Comparison of ENCODE assay signal across 15 mouse cellular contexts in the genomic region with DNA sequence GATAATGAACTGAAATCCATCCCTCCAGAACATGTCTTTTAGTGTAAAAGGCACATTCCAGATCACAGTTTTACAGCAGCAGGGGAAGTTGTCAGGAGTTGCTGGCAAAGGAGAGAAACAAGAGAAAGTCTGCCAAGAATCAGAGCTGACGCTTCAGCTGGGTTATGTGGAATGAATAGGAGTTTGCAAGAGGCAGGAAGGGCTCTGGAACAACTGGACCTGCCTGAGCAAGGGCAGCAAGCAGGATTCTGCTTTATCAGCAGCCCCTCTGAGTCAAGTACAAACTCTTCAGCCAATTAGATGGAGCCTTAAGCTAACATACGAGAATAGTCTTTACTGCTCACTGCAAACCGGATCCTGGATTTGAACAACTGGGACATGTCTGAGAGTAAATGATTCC. TPM values are rescaled to one million over a fixed set of nuclear protein-coding genes. Genes with fewer than 3 reads are reported as not detected.
DNase-seq lines count a peak whose midpoint lies in the region; ATAC-seq and TF ChIP-seq lines count a peak whose summit lies in the region.
"Had no signal": no experiment of that assay in that cellular context is flagged by ENCODE, and none has a peak within 500 bp of the region (broad histone marks: within the 10 kb centered on the region; RNA-seq: fewer than 3 reads in every experiment).

No protein-coding gene starts in this region.

- no peaks in the 10 kb centered on the region for H3K79me2 ChIP-seq in CH12.LX (replicated peaks; ENCODE audit: control insufficient read depth, extremely low read depth, insufficient read depth, poor library complexity, severe bottlenecking)

- ATAC-seq in heart, embryonic 12.5 days (ENCODE audit: insufficient number of reproducible peaks, low FRiP score): peak; percentile 29; the same call in 1 of the 2 replicates
- ATAC-seq in heart, embryonic 11.5 days (replicated peaks; ENCODE audit: insufficient number of reproducible peaks, low FRiP score, low TSS enrichment): no peak
- no peak for ATAC-seq in limb, embryonic 15.5 days (ENCODE audit: insufficient number of reproducible peaks, low FRiP score, low TSS enrichment, low read depth)
- ATAC-seq in midbrain, embryonic 11.5 days (ENCODE audit: low FRiP score): no peak

- H3K9me3 ChIP-seq in heart, embryonic 12.5 days (replicated peaks): no peaks in the 10 kb centered on the region
- no peaks in the 10 kb centered on the region for H3K9me3 ChIP-seq in heart, embryonic 11.5 days (replicated peaks; ENCODE audit: control insufficient read depth, low read length)
- no peaks in the 10 kb centered on the region for H3K9me3 ChIP-seq in limb, embryonic 15.5 days
- H3K9me3 ChIP-seq in limb, embryonic 10.5 days (replicated peaks): no peaks in the 10 kb centered on the region
- H3K9me3 ChIP-seq in CH12.LX (replicated peaks; ENCODE audit: low read length): no peaks in the 10 kb centered on the region
- no peaks in the 10 kb centered on the region for H3K9me3 ChIP-seq in midbrain, embryonic 11.5 days (ENCODE audit: control insufficient read depth, low read length)
- H3K9me3 ChIP-seq: G1E had no signal

- no peak for TF ChIP-seq POLR2A in CH12.LX (IDR thresholded peaks at IDR 0.05; ENCODE audit: low read depth, low read length)
- no peak for TF ChIP-seq POLR2A in embryonic fibroblast, embryonic 13.5 days (IDR thresholded peaks at IDR 0.05; ENCODE audit: low read depth, low read length)

- in situ Hi-C loops in CH12.LX (cut with MboI; ENCODE audit: low pct_ligation_motif_present, low pct_unique_long_range_greater_than_20kb, low sequenced_read_pairs): no loop called here

- no peak for DNase-seq in limb, embryonic 10.5 days (ENCODE audit: low spot score)
- no peak for DNase-seq in CH12.LX (ENCODE audit: extremely low read depth)
- DNase-seq in midbrain, embryonic 11.5 days (ENCODE audit: low spot score, missing footprints): no peak
- DNase-seq in urinary bladder, postnatal 14 days (ENCODE audit: low spot score): no peak
- DNase-seq: adrenal gland, adult 8-10 months; cerebellum, adult 8-10 months; gastrocnemius, postnatal 10 days; layer of hippocampus, postnatal 36 days; thymus, postnatal 14 days had no signal

- peaks cover 3% of the 10 kb centered on the region; the same call in 1 of the 2 replicates for H3K4me1 ChIP-seq in heart, embryonic 12.5 days (replicated peaks)
- H3K4me1 ChIP-seq in heart, embryonic 11.5 days (ENCODE audit: control insufficient read depth, insufficient read depth, low read length): no peaks in the 10 kb centered on the region
- 0 out of 2 replicates have a peak, but pooled peaks cover 6% of the 10 kb centered on the region for H3K4me1 ChIP-seq in limb, embryonic 15.5 days
- no peaks in the 10 kb centered on the region for H3K4me1 ChIP-seq in limb, embryonic 10.5 days
- H3K4me1 ChIP-seq in CH12.LX (ENCODE audit: control insufficient read depth in 1 of 2, insufficient read depth in 2 of 2): peaks cover 61 to 80% of the 10 kb centered on the region in 2 experiments
- no peaks in the 10 kb centered on the region; the same call in 1 of the 2 replicates for H3K4me1 ChIP-seq in embryonic fibroblast, embryonic 13.5 days (ENCODE audit: control insufficient read depth, insufficient read depth, low read length)
- H3K4me1 ChIP-seq in midbrain, embryonic 11.5 days (ENCODE audit: control insufficient read depth, insufficient read depth, low read length): no peaks in the 10 kb centered on the region

- TF ChIP-seq CTCF in CH12.LX (conservative IDR thresholded peaks at IDR 0.05 in 1 of 2, IDR thresholded peaks at IDR 0.05 in 1 of 2; ENCODE audit: low read depth in 2 of 2, low read length in 2 of 2): no peak
- TF ChIP-seq CTCF in embryonic fibroblast, embryonic 13.5 days (IDR thresholded peaks at IDR 0.05; ENCODE audit: borderline replicate concordance, insufficient read depth, low read length): no peak

- no peak overlapping the region for H3K4me2 ChIP-seq in heart, embryonic 12.5 days
- no peak overlapping the region for H3K4me2 ChIP-seq in heart, embryonic 11.5 days
- no peak overlapping the region for H3K4me2 ChIP-seq in limb, embryonic 15.5 days
- H3K4me2 ChIP-seq in CH12.LX (ENCODE audit: insufficient read depth, low read depth, poor library complexity, severe bottlenecking): no peak overlapping the region
- no peak overlapping the region for H3K4me2 ChIP-seq in midbrain, embryonic 11.5 days

- TF ChIP-seq EP300 in CH12.LX (IDR thresholded peaks at IDR 0.05; ENCODE audit: low read length): no peak

- no peaks in the 10 kb centered on the region for H3K36me3 ChIP-seq in heart, embryonic 12.5 days
- no peaks in the 10 kb centered on the region for H3K36me3 ChIP-seq in heart, embryonic 11.5 days (ENCODE audit: control insufficient read depth, insufficient read depth, low read length)
- no peaks in the 10 kb centered on the region for H3K36me3 ChIP-seq in limb, embryonic 15.5 days
- no peaks in the 10 kb centered on the region for H3K36me3 ChIP-seq in limb, embryonic 10.5 days
- no peaks in the 10 kb centered on the region for H3K36me3 ChIP-seq in CH12.LX (replicated peaks in 1 of 2; ENCODE audit: control insufficient read depth in 1 of 2, insufficient read depth in 1 of 2, low read length in 1 of 2)
- H3K36me3 ChIP-seq in midbrain, embryonic 11.5 days (ENCODE audit: control insufficient read depth, insufficient read depth, low read length): no peaks in the 10 kb centered on the region
- H3K36me3 ChIP-seq: G1E had no signal

- no peak overlapping the region for H3K4me3 ChIP-seq in heart, embryonic 12.5 days
- H3K4me3 ChIP-seq in heart, embryonic 11.5 days (ENCODE audit: low read depth, low read length): no peak overlapping the region
- no peak overlapping the region for H3K4me3 ChIP-seq in limb, embryonic 15.5 days
- no peak overlapping the region for H3K4me3 ChIP-seq in limb, embryonic 10.5 days
- H3K4me3 ChIP-seq in CH12.LX (replicated peaks in 1 of 3; ENCODE audit: low read depth in 2 of 3, low read length in 2 of 3, poor library complexity in 1 of 3): no peak overlapping the region
- H3K4me3 ChIP-seq in embryonic fibroblast, embryonic 13.5 days (ENCODE audit: insufficient read depth, low read length): no peak overlapping the region
- no peak overlapping the region for H3K4me3 ChIP-seq in midbrain, embryonic 11.5 days (ENCODE audit: low read depth, low read length)

- no peak for TF ChIP-seq RAD21 in CH12.LX (IDR thresholded peaks at IDR 0.05; ENCODE audit: low read depth, low read length)

- no peak overlapping the region for H3K9ac ChIP-seq in heart, embryonic 12.5 days
- no peak overlapping the region for H3K9ac ChIP-seq in heart, embryonic 11.5 days (ENCODE audit: low read depth, low read length)
- H3K9ac ChIP-seq in limb, embryonic 15.5 days: no peak overlapping the region
- H3K9ac ChIP-seq in CH12.LX (ENCODE audit: insufficient read depth, low read depth): no peak overlapping the region
- H3K9ac ChIP-seq in midbrain, embryonic 11.5 days (ENCODE audit: low read length): no peak overlapping the region
- H3K9ac ChIP-seq: liver, embryonic 14.5 days had no signal

- H3K27me3 ChIP-seq in heart, embryonic 12.5 days (replicated peaks): no peaks in the 10 kb centered on the region
- H3K27me3 ChIP-seq in heart, embryonic 11.5 days (ENCODE audit: control insufficient read depth, insufficient read depth, low read length): no peaks in the 10 kb centered on the region
- H3K27me3 ChIP-seq in limb, embryonic 15.5 days: no peaks in the 10 kb centered on the region
- H3K27me3 ChIP-seq in limb, embryonic 10.5 days (ENCODE audit: low read depth, poor library complexity, severe bottlenecking): no peaks in the 10 kb centered on the region
- no peaks in the 10 kb centered on the region for H3K27me3 ChIP-seq in CH12.LX (replicated peaks)
- no peaks in the 10 kb centered on the region for H3K27me3 ChIP-seq in midbrain, embryonic 11.5 days (ENCODE audit: control insufficient read depth, insufficient read depth, low read length)

- peak overlapping the region; percentile 40; the same call in 1 of the 2 replicates for H3K27ac ChIP-seq in heart, embryonic 12.5 days (ENCODE audit: poor library complexity, severe bottlenecking)
- no peak overlapping the region for H3K27ac ChIP-seq in heart, embryonic 11.5 days (ENCODE audit: low read depth, low read length)
- H3K27ac ChIP-seq in limb, embryonic 15.5 days: peak overlapping the region; percentile 67
- no peak overlapping the region for H3K27ac ChIP-seq in limb, embryonic 10.5 days
- peak overlapping the region; percentile 32; the same call in 1 of the 2 replicates for H3K27ac ChIP-seq in CH12.LX (ENCODE audit: insufficient read depth, low read depth)
- H3K27ac ChIP-seq in embryonic fibroblast, embryonic 13.5 days (ENCODE audit: insufficient read depth, low read length): peak overlapping the region; percentile 92
- no peak overlapping the region for H3K27ac ChIP-seq in midbrain, embryonic 11.5 days (ENCODE audit: low read depth, low read length)
- H3K27ac ChIP-seq: liver, embryonic 14.5 days had no signal

- WGBS in heart, embryonic 12.5 days: 28% methylated on average over 3 of the region's 3 CpGs
- 38% methylated on average over 3 of the region's 3 CpGs for WGBS in heart, embryonic 11.5 days (ENCODE audit: insufficient replicate concordance)
- 39% methylated on average over 3 of the region's 3 CpGs for WGBS in limb, embryonic 15.5 days
- 90% methylated on average over 3 of the region's 3 CpGs for WGBS in limb, embryonic 10.5 days
- WGBS in midbrain, embryonic 11.5 days: 84% methylated on average over 3 of the region's 3 CpGs

- dilution Hi-C loops in CH12.LX (cut with MboI; ENCODE audit: extremely low pct_ligation_motif_present, extremely low pct_unique_long_range_greater_than_20kb, low sequenced_read_pairs): no loop called here

TF ChIP-seq in CH12.LX, 34 proteins besides CTCF, POLR2A, EP300 and RAD21:
- no peak for TF ChIP-seq UBTF (IDR thresholded peaks at IDR 0.05; ENCODE audit: low read depth, low read length)
- TF ChIP-seq MAFK (IDR thresholded peaks at IDR 0.05; ENCODE audit: insufficient replicate concordance, low read length): no peak
- TF ChIP-seq NELFE (IDR thresholded peaks at IDR 0.05; ENCODE audit: low read depth, low read length): no peak
- TF ChIP-seq JUND (conservative IDR thresholded peaks at IDR 0.05; ENCODE audit: low read depth, low read length): no peak
- TF ChIP-seq ELF1 (IDR thresholded peaks at IDR 0.05; ENCODE audit: low read depth, low read length): no peak

RNA-seq across cellular contexts. Expression of gene Kcnj15, which starts 21.7 kb away (rescaled TPM):
- polyA plus RNA-seq in heart, embryonic 12.5 days (2016; fragmentation: Nextera tagmentation; extraction: Ambion mirVana): 0.53 and 1.1 TPM in 2 replicates
- polyA plus RNA-seq in heart, embryonic 11.5 days (2014; fragmentation: Nextera tagmentation; extraction: Ambion mirVana): 0.53 and 0.73 TPM in 2 replicates
- polyA plus RNA-seq in limb, embryonic 15.5 days (2015; fragmentation: Nextera tagmentation; extraction: Ambion mirVana): 5.3 and 5.4 TPM in 2 replicates
- 0.49 and 0.69 TPM in 2 replicates for polyA plus RNA-seq in limb, embryonic 10.5 days (2016; fragmentation: Nextera tagmentation; extraction: Ambion mirVana)
- total RNA-seq in CH12.LX (2012; rRNA removed): 0.46 and 1.1 TPM in 2 replicates
- 0.19 and 0.51 TPM in 2 replicates for total RNA-seq in CH12.LX (2014; rRNA removed)
- 0.11 and 0.37 TPM in 2 replicates for polyA plus RNA-seq in CH12.LX (2012; ENCODE audit: insufficient read length, low read depth)
- polyA plus RNA-seq in embryonic fibroblast, embryonic 13.5 days (2011; ENCODE audit: insufficient read length, low read depth, missing spikeins): 36.3 and 51.2 TPM in 2 replicates
- 0.16 TPM in 1 of 2 replicates, not detected in the other for polyA plus RNA-seq in midbrain, embryonic 11.5 days (2014; fragmentation: Nextera tagmentation; extraction: Ambion mirVana)
- total RNA-seq: layer of hippocampus, postnatal 36 days had no signal
- polyA plus RNA-seq: G1E had no signal

Comparison
In these comparisons a context has a peak if more than half of its experiments do, and no peak if none do; other contexts are left out.
1. H3K27ac ChIP-seq: peak in heart, embryonic 12.5 days (single experiment), limb, embryonic 15.5 days (single experiment), CH12.LX (single experiment) and embryonic fibroblast, embryonic 13.5 days (single experiment); none in heart, embryonic 11.5 days (single experiment), limb, embryonic 10.5 days (single experiment) and midbrain, embryonic 11.5 days (single experiment).